Comparison of ENCODE assay signal across 7 mouse cellular contexts in genomic region chr3:131975940-131976628, GRCm38 (mm10).
DNase-seq lines count a peak whose midpoint lies in the region; ATAC-seq lines count a peak whose summit lies in the region.

No protein-coding gene starts in this region.

- peak; percentile 92 for ATAC-seq in forebrain, embryonic 11.5 days (replicated peaks; ENCODE audit: low FRiP score)

- no peaks in the 10 kb centered on the region for H3K4me1 ChIP-seq in forebrain, embryonic 11.5 days (replicated peaks; ENCODE audit: control insufficient read depth, insufficient read depth, low read length)
- H3K4me1 ChIP-seq in hindbrain, embryonic 10.5 days (replicated peaks) = no peaks in the 10 kb centered on the region

- H3K9ac ChIP-seq in forebrain, embryonic 11.5 days (ENCODE audit: low read length) = no peak overlapping the region

- no peak overlapping the region for H3K4me2 ChIP-seq in forebrain, embryonic 11.5 days (ENCODE audit: low read depth, low read length, severe bottlenecking)

- no peaks in the 10 kb centered on the region; the same call in 1 of the 2 replicates for H3K9me3 ChIP-seq in forebrain, embryonic 11.5 days (ENCODE audit: control insufficient read depth, low read length)
- peaks cover 5% of the 10 kb centered on the region; the same call in 1 of the 2 replicates for H3K9me3 ChIP-seq in hindbrain, embryonic 10.5 days

- no peaks in the 10 kb centered on the region for H3K36me3 ChIP-seq in forebrain, embryonic 11.5 days (ENCODE audit: control insufficient read depth, insufficient read depth, low read length)
- H3K36me3 ChIP-seq in hindbrain, embryonic 10.5 days = no peaks in the 10 kb centered on the region

- 42% methylated on average over 7 of the region's 7 CpGs for WGBS in forebrain, embryonic 11.5 days
- WGBS in hindbrain, embryonic 10.5 days = 40% methylated on average over 7 of the region's 7 CpGs

- DNase-seq in Muller cell, postnatal 12 days (ENCODE audit: inconsistent ontology term) = peak; percentile 25
- peak; percentile 70 for DNase-seq in brain, adult 2 months (ENCODE audit: low read depth, low spot score)
- peak; percentile 67 for DNase-seq in forebrain, embryonic 11.5 days (ENCODE audit: low spot score)
- DNase-seq in hindbrain, embryonic 10.5 days (ENCODE audit: low spot score) = peak; percentile 58
- DNase-seq in layer of hippocampus, adult 9-10 months (ENCODE audit: low spot score) = peak; percentile 38
- peak; percentile 51 for DNase-seq in lung, postnatal 36 days
- peak; percentile 40 for DNase-seq in right cerebral cortex, postnatal 25 days

- no peaks in the 10 kb centered on the region for H3K27me3 ChIP-seq in forebrain, embryonic 11.5 days (ENCODE audit: control insufficient read depth, insufficient read depth, low read length)
- no peaks in the 10 kb centered on the region for H3K27me3 ChIP-seq in hindbrain, embryonic 10.5 days (ENCODE audit: insufficient read depth, poor library complexity, severe bottlenecking)

- H3K27ac ChIP-seq in forebrain, embryonic 11.5 days (ENCODE audit: low read depth, low read length) = no peak overlapping the region
- H3K27ac ChIP-seq in hindbrain, embryonic 10.5 days = no peak overlapping the region

- no peak overlapping the region for H3K4me3 ChIP-seq in forebrain, embryonic 11.5 days (ENCODE audit: low read depth, low read length)
- H3K4me3 ChIP-seq in hindbrain, embryonic 10.5 days = no peak overlapping the region
